Mouse (Mus musculus): ENCODE measurements at regions not wholly inside any gene's neighbourhood (a gene's known extent, or its start where the extent isn't known, plus 50 kb on each side); places are given as distances from the start of the nearest gene placed in this dataset.

GRCm38 (mm10) chr3:143952289-143952688 lies 252.7 kb downstream of the Lmo4 start:
- Histone ChIP-seq H3K4me3 (replicated peaks; ENCODE audit: low read depth, low read length) (no peak overlapping the region), H3K27me3 (ENCODE audit: control insufficient read depth, insufficient read depth, low read length) (no peaks in the 10 kb centered on the region), H3K36me3 (ENCODE audit: control insufficient read depth, insufficient read depth, low read length) (no peaks in the 10 kb centered on the region), H3K9me3 (ENCODE audit: control insufficient read depth, low read length) (no peaks in the 10 kb centered on the region), H3K4me1 (ENCODE audit: control insufficient read depth, insufficient read depth, low read length) (no peaks in the 10 kb centered on the region), H3K27ac (replicated peaks; ENCODE audit: low read depth, low read length) (no peak overlapping the region), H3K9ac (replicated peaks; ENCODE audit: low read length) (no peak overlapping the region), H3K4me2 (ENCODE audit: low read length) (no peak overlapping the region)
- DNase-seq (no peak), ATAC-seq (ENCODE audit: low FRiP score, low TSS enrichment) (no peak)
- WGBS: 85% methylated on average over 8 of the region's 8 CpGs

DNA sequence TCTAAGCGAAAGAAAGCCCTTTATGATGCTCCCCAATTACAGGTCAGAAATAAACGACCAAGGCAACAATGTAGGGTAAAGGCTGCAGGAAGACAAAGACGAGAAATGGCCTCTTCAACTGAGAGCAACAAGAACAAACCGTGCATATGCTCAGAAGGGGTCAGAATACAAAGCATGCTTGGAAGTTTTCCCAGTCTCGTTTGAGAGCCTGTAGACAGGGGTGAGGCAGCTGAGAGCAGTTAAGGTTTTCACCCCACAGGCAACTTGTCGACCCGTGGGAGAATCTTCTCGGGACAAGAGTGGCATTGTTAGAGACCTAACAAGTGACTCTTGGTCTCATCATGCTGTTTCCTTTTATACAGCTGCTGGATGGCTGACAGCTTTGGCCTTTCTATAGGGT lies 255.4 kb downstream of the Lmo4 start:
- H3K9me3 ChIP-seq (ENCODE audit: control insufficient read depth, low read length): no peaks in the 10 kb centered on the region
- no peak for ATAC-seq (ENCODE audit: low FRiP score, low TSS enrichment)
- no peak overlapping the region for H3K27ac ChIP-seq (replicated peaks; ENCODE audit: low read depth, low read length)
- H3K36me3 ChIP-seq (ENCODE audit: control insufficient read depth, insufficient read depth, low read length): no peaks in the 10 kb centered on the region
- H3K4me2 ChIP-seq (ENCODE audit: low read length): no peak overlapping the region
- H3K4me1 ChIP-seq (ENCODE audit: control insufficient read depth, insufficient read depth, low read length): no peaks in the 10 kb centered on the region
- H3K4me3 ChIP-seq (replicated peaks; ENCODE audit: low read depth, low read length): no peak overlapping the region
- whole genome bisulfite sequencing: 48% methylated on average over 8 of the region's 8 CpGs
- H3K27me3 ChIP-seq (ENCODE audit: control insufficient read depth, insufficient read depth, low read length): no peaks in the 10 kb centered on the region
- peak; percentile 18 for DNase-seq
- no peak overlapping the region for H3K9ac ChIP-seq (replicated peaks; ENCODE audit: low read length)

DNA sequence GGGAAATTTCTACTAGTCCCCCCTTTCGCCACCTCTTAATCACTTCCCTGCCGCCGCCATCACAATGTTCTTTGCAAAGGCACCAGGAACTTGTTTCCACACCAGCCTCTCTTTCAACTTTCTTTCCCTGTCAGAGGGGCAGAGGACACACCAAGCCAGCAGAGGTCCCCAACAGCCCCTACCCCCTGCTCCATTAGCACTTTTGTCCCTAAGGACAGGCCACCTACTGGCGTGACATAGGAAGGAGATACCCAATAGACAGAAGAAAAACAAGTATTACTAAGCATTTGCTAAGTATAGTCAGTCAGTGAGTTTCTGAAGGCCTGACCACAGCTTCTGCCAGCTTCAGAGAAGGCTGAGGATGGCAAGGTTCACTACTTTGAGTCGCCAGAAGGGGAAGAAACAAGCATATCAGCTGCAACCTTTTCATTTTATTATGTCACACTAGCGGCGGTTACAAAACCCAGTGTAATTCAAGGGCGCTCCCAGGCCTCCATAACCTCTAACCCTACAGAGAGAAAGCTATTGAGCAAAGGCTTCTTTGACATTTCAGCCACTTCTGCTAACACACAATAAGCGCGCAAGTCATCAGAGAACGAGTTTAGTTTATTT lies 255.9 kb downstream of the Lmo4 start:
- H3K4me1 ChIP-seq (ENCODE audit: control insufficient read depth, insufficient read depth, low read length): no peaks in the 10 kb centered on the region
- no peaks in the 10 kb centered on the region for H3K27me3 ChIP-seq (ENCODE audit: control insufficient read depth, insufficient read depth, low read length)
- 80% methylated on average over 11 of the region's 11 CpGs for WGBS
- H3K9ac ChIP-seq (replicated peaks; ENCODE audit: low read length): no peak overlapping the region
- ATAC-seq (ENCODE audit: low FRiP score, low TSS enrichment) (no peak), DNase-seq (no peak)
- no peaks in the 10 kb centered on the region for H3K9me3 ChIP-seq (ENCODE audit: control insufficient read depth, low read length)
- H3K4me2 ChIP-seq (ENCODE audit: low read length): no peak overlapping the region
- no peak overlapping the region for H3K4me3 ChIP-seq (replicated peaks; ENCODE audit: low read depth, low read length)
- no peak overlapping the region for H3K27ac ChIP-seq (replicated peaks; ENCODE audit: low read depth, low read length)
- no peaks in the 10 kb centered on the region for H3K36me3 ChIP-seq (ENCODE audit: control insufficient read depth, insufficient read depth, low read length)

- no peak overlapping the region for H3K27ac ChIP-seq (replicated peaks; ENCODE audit: low read depth, low read length)
- no peaks in the 10 kb centered on the region for H3K9me3 ChIP-seq (ENCODE audit: control insufficient read depth, low read length)
- no peak overlapping the region for H3K4me2 ChIP-seq (ENCODE audit: low read length)
- no peaks in the 10 kb centered on the region for H3K36me3 ChIP-seq (ENCODE audit: control insufficient read depth, insufficient read depth, low read length)
- no peak overlapping the region for H3K9ac ChIP-seq (replicated peaks; ENCODE audit: low read length)
- no peaks in the 10 kb centered on the region for H3K4me1 ChIP-seq (ENCODE audit: control insufficient read depth, insufficient read depth, low read length)
- no peak overlapping the region for H3K4me3 ChIP-seq (replicated peaks; ENCODE audit: low read depth, low read length)
- DNase-seq (no peak), ATAC-seq (ENCODE audit: low FRiP score, low TSS enrichment) (no peak)
- H3K27me3 ChIP-seq (ENCODE audit: control insufficient read depth, insufficient read depth, low read length): no peaks in the 10 kb centered on the region
- 78% methylated on average over 3 of the region's 3 CpGs for WGBS
These were observed 257.1 kb downstream of the Lmo4 start for GRCm38 (mm10) chr3:143947938-143948267.

DNA sequence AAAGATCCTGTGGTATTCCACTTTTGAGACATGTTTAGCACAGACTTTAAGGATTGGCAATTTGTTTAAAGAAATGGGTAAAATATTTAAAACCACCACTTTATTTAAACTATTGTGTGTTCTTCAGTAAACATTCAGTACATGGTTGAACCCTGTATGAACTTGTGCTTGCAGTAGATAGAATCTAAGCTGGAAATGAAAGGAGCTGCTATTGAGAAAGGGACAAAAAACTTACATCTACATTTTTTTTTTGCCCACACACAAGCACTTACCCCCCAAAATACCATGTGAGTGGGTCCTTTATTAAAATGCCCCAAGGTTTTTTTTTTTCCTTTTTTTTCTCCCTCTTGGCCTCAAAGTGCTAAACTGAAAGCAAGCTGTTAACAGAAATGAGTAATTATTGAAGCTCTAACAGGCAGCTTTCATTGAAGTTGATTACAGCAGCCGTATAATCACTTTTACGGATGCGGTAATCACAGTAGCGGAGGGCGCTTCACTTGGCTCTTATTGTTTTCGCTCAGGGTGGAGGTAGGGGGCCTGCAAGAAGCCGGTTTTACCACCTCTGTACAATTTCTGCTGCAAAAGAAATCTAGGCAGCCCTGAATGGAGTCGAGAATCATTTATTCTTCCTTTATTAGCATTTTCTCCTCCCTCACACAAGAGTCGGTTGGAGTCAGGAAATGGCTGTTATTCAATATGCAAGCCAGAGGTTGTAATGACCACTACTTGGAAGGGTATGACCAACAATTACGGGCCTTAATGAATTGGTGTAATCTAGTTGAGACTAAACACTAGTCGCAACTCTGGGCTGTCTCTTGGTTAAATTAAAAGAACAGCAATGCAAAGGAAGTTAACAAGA lies 257.7 kb downstream of the Lmo4 start:
- no peak overlapping the region for H3K9ac ChIP-seq (replicated peaks; ENCODE audit: low read length)
- H3K27me3 ChIP-seq (ENCODE audit: control insufficient read depth, insufficient read depth, low read length): no peaks in the 10 kb centered on the region
- ATAC-seq (ENCODE audit: low FRiP score, low TSS enrichment) (no peak), DNase-seq (peak; percentile 31)
- no peaks in the 10 kb centered on the region for H3K4me1 ChIP-seq (ENCODE audit: control insufficient read depth, insufficient read depth, low read length)
- no peaks in the 10 kb centered on the region for H3K9me3 ChIP-seq (ENCODE audit: control insufficient read depth, low read length)
- WGBS: 28% methylated on average over 11 of the region's 11 CpGs
- H3K36me3 ChIP-seq (ENCODE audit: control insufficient read depth, insufficient read depth, low read length): no peaks in the 10 kb centered on the region
- peak overlapping the region; percentile 32 for H3K4me2 ChIP-seq (ENCODE audit: low read length)
- H3K4me3 ChIP-seq (replicated peaks; ENCODE audit: low read depth, low read length): no peak overlapping the region
- H3K27ac ChIP-seq (replicated peaks; ENCODE audit: low read depth, low read length): no peak overlapping the region

DNA sequence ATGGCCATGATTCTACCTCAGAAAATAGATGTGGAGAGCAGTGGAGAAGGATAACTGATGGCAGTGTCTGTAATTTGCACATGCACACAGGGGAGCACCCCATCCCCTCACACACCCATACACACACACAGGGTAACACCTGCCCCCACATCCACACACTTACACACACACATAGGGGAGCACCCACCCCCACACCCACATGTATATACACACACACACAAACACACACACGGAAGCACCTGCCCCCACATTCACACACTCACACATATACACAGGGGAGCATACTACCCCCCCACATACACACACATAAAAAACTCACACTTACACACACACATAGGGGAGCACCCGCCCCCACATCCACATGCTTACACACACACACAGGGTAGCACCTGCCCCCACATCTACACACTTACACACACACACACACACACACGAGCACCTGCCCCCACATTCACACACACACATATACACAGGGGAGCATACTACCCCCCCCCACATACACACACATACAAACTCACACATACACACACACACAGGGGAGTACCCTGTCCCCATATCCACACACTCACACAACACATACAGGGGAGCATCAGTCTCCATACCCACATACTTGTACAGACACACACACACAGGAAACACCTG lies 265.8 kb downstream of the Lmo4 start:
- Histone ChIP-seq H3K4me2 (ENCODE audit: low read length) (no peak overlapping the region), H3K27ac (replicated peaks; ENCODE audit: low read depth, low read length) (no peak overlapping the region), H3K27me3 (ENCODE audit: control insufficient read depth, insufficient read depth, low read length) (no peaks in the 10 kb centered on the region), H3K9me3 (ENCODE audit: control insufficient read depth, low read length) (no peaks in the 10 kb centered on the region), H3K36me3 (ENCODE audit: control insufficient read depth, insufficient read depth, low read length) (no peaks in the 10 kb centered on the region), H3K4me3 (replicated peaks; ENCODE audit: low read depth, low read length) (no peak overlapping the region), H3K4me1 (ENCODE audit: control insufficient read depth, insufficient read depth, low read length) (no peaks in the 10 kb centered on the region), H3K9ac (replicated peaks; ENCODE audit: low read length) (no peak overlapping the region)
- WGBS: 90% methylated on average over 3 of the region's 3 CpGs
- no peak for DNase-seq
- ATAC-seq (ENCODE audit: low FRiP score, low TSS enrichment): peak; percentile 43; the same call in 1 of the 2 replicates

GRCm38 (mm10) chr3:143925322-143925721 lies 279.7 kb downstream of the Lmo4 start:
- Histone ChIP-seq H3K4me3 (replicated peaks; ENCODE audit: low read depth, low read length) (no peak overlapping the region), H3K27me3 (ENCODE audit: control insufficient read depth, insufficient read depth, low read length) (no peaks in the 10 kb centered on the region), H3K4me2 (ENCODE audit: low read length) (no peak overlapping the region), H3K36me3 (ENCODE audit: control insufficient read depth, insufficient read depth, low read length) (no peaks in the 10 kb centered on the region), H3K27ac (replicated peaks; ENCODE audit: low read depth, low read length) (no peak overlapping the region), H3K4me1 (ENCODE audit: control insufficient read depth, insufficient read depth, low read length) (no peaks in the 10 kb centered on the region), H3K9me3 (ENCODE audit: control insufficient read depth, low read length) (no peaks in the 10 kb centered on the region), H3K9ac (replicated peaks; ENCODE audit: low read length) (no peak overlapping the region)
- 58% methylated on average over 6 of the region's 6 CpGs for WGBS
- DNase-seq: no peak
- no peak for ATAC-seq (ENCODE audit: low FRiP score, low TSS enrichment)

DNA sequence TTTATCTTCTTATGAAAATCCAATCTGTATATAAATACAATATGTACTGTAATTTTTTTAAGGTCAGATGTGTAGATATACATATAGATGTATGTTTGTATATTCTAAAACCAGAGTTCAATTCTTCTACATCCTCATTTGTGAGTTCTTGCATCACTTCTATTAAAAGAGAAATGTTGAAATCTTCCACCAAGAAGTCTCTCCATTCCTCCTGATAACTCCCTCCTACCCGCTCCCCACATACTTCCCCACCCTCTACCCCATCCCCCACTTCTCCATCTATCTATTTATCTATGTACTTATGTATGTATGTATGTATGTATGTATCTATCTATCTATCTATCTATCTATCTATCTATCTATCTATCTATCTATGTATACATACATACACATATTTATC lies 285.3 kb downstream of the Lmo4 start:
- WGBS: 85% methylated on average over 1 of the region's 1 CpGs
- ATAC-seq (ENCODE audit: low FRiP score, low TSS enrichment): no peak

More for the DNA sequence above, 285.3 kb downstream of the Lmo4 start:
- Histone ChIP-seq H3K36me3 (ENCODE audit: control insufficient read depth, insufficient read depth, low read length) (no peaks in the 10 kb centered on the region), H3K4me1 (ENCODE audit: control insufficient read depth, insufficient read depth, low read length) (0 out of 2 replicates have a peak, but pooled peaks cover 3% of the 10 kb centered on the region), H3K27me3 (ENCODE audit: control insufficient read depth, insufficient read depth, low read length) (no peaks in the 10 kb centered on the region), H3K4me2 (ENCODE audit: low read length) (no peak overlapping the region), H3K9me3 (ENCODE audit: control insufficient read depth, low read length) (no peaks in the 10 kb centered on the region), H3K27ac (replicated peaks; ENCODE audit: low read depth, low read length) (no peak overlapping the region), H3K4me3 (replicated peaks; ENCODE audit: low read depth, low read length) (no peak overlapping the region), H3K9ac (replicated peaks; ENCODE audit: low read length) (no peak overlapping the region)
- DNase-seq: no peak

Data from midbrain, embryonic 14.5 days (tissue).